Mouse (Mus musculus): Measurements from ENCODE around the gene Prkcsh.

Gene Prkcsh

DNA sequence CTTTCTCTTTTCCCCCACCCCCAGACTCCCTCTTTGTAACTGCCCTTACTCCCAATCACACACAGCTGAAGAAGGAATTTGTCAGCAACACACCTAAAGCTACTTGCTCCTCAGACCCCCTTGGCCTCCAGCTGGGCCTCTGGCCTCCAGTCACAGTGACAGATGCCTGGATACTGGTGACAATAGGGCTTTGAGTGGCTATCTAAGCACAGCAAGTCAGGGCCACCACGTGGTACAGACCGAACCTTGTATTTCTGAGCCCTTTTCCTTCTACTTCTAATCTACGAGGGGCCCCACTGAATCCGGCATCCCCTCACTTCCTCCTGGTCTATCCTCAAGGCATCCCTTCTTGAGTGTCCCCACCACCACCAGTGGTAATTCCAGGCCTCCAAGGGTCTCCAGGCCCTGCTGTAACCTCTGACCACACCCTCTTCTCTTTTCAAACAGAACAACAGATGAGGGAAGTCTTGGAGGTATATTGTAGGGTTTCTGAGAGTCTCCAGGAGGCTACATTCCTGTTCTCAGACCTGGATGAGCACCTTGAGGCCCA lies 47.2 kb downstream of the Prkcsh start:
- DNase-seq: no peak

DNA sequence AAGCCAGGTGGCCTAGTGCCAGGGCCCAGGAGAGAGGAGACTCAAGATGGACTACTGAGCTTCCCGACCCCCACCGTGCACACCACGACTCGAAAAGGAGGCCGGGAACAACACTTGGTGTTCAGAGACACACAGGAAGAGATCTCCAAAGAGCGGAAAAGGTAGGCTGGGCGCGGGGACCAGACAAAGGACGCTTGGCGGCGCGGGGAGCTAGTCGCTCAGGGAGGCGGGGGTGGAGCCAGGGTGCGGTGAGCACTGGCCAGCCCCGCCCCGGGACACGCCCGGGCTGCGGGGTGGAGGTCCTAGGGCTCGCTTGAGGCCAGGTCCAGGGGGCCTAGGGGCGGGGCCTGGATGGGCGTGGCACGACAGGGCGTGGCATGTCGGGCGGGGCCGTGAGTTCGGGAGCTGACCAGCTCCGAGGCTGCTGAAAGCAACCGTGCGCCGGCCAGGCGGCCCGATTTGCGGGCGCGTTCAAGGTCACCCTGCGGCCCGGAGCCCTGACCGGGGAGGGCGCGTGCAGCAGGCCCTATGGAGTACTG lies 47.8 kb downstream of the Prkcsh start:
- DNase-seq: peak; percentile 92

DNA sequence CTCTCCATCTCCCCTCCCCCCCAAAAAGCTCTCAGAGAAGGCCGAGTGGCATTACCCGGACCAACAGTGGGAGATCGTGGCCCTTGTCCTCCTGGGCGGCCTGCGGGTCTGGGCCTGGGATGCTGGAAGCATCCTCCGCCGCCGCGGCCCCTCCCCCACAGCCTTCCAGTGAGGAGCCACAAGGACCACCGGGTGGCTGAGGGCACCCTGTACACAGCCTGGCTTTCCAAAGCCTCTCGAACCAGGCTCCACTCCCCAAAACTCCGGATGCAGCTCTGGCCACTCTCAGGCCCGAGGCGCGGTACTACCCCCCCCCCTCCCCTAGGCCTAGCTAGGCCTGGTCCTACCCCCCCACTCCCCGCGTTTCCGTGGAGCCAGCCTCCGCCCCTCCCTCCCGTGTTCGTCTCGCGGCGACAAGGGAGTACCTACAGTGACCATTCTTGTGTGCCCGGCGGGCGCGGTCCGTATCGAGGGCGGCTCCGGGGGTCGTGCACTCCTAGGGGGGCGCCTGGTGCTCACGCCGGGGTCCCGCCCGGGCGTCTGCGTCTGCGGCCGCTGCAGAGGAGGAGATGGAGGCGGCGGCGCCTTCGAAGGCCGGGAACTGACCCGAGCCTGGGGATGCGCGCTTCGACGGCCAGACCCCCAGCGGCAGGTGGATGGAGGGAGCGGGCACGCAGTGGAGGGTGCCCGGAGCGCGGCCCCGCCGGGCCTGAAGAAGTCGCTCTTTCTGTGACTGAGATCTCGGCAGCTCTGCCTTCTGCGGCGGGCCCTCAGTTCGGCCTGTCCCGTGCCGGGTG lies 48.8 kb downstream of the Prkcsh start:
- DNase-seq: no peak

- DNase-seq: no peak
Observed at GRCm38 (mm10) chr9:22051958-22052254, 49.3 kb downstream of the Prkcsh start, which contains the start of gene Elavl3. Elavl3 (minus strand) TSS chr9:22052023.

DNA sequence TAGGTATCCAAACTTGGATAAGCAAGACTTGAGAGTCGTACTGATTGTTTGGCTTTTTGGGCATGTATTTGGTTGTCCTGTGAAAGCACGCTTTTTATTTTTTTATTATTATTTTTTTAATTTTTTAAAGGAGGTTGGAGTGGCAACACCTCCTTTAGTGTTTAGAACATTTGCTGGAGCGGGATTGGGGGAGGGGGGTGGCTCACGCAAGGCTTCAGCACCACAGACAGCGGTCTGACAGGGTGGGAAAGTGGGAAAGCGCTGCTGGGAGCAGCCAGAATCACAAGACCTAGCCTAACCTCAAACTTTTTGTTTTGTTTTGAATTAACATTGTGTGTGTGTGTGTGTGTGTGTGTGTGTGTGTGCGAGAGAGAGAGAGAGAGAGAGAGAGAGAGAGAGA lies 51.1 kb downstream of the Prkcsh start:
- no peak for DNase-seq

DNA sequence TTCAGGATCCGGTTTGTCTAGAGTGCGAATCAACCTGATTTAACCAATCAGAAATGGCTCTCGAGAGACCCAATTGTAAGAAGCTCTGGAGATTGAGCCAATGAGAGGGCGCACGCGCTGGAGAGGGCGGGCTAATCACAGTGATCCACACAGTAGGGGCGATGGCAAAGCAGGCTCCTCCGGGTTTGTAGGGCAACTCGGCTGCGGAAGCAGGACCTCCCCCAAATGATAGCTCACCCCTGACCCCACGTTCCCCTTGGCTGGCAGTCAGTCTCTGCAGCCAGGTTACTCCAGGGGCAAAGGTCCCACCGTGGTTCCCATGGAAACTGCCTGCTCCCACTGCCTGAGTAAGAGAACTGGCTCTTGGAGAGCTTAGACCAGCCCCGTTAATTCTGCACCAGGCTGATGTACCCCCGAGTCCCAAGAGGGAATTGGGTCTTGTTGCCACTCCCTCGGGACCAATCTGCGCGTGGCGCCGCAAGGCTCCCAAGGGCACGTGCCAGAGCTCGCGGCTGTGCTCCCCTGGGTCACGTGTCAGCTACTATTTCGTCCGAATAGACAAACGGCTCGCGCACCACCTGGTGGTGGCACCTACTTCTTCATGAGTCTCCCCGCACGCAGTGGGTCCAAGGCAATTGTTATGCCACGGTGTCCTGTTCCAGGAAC lies 51.9 kb downstream of the Prkcsh start:
- DNase-seq: peak; percentile 96

DNA sequence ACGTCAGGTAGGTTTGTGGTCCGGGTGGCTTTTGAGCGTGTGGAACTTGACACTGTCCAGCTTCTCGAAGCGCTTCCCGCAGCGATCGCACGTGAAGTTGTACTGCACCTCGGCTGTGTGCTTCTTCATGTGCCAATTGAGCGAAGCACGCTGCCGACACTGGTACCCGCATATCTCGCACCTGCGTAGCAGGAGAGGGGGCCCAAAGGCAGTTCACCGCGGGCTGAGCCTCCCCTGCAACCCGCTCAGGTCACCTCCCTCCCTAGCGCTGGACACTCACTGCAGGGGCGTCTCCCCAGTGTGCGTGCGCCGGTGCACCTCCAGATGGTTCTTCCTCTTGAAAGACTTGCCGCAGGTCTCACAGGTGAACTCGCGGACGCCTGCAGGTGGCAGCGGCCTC lies 53.1 kb downstream of the Prkcsh start:
- no peak for DNase-seq

GRCm38 (mm10) chr9:22056303-22056910 lies 53.8 kb downstream of the Prkcsh start:
- no peak for DNase-seq

DNA sequence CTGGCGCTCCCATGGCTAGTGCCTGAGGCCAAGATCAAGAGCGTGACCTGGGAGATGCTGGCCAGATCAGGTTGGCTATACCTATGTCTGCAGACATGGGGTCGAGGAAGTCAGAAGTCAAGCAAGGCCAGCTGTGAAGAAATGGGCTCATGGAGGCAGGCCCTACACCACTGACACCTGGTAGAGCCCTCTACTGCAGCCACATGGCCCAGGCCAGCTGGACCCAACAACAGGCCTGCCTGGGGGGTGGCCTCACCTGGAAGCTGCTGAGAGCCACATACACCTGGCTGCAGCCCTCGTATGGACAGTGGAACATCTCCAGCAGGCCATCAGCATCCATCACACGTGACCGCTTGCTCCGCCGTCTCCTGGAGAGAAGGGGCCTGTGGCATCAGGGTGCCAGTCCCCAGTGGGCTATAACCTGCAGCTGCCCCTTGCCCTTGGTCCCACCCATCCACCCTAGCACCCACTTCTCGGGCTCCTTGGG lies 54.5 kb downstream of the Prkcsh start:
- peak; percentile 92 for DNase-seq

GRCm38 (mm10) chr9:22058011-22058424 lies 55.4 kb downstream of the Prkcsh start:
- DNase-seq: peak; percentile 98

DNA sequence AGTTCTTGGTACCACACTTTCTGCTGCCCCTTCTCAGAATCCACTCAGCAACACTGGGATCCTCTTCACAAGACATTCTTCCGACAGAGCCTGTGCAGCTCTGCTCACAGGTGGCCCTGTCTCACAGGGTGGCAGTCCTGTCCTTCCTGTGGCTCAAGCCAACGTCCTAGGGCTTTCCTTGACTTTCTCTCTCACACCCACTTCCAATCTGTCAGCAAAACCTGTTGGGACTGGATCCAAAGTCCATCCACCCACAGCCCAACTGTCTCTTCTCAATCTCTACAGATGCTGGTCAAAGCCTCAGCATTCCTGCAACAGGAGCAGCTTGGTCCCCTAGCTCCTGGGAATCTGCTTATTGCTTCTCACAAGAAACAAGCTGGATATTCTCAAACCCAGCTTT lies 58.7 kb downstream of the Prkcsh start:
- DNase-seq: no peak
